Mouse (Mus musculus): ENCODE results near the gene Apeh. TPM values are rescaled to one million over a fixed set of nuclear protein-coding genes. Genes with fewer than 3 reads are reported as not detected.
"Not testable (repeated sequence)": the region's sequence is repeated elsewhere in the genome, so short reads cannot be mapped to it uniquely, and the experiment has no call there.

Gene Apeh
- 70.8 and 76.2 TPM in 2 replicates for polyA plus RNA-seq (2016; fragmentation: Nextera tagmentation; extraction: Ambion mirVana)

DNA sequence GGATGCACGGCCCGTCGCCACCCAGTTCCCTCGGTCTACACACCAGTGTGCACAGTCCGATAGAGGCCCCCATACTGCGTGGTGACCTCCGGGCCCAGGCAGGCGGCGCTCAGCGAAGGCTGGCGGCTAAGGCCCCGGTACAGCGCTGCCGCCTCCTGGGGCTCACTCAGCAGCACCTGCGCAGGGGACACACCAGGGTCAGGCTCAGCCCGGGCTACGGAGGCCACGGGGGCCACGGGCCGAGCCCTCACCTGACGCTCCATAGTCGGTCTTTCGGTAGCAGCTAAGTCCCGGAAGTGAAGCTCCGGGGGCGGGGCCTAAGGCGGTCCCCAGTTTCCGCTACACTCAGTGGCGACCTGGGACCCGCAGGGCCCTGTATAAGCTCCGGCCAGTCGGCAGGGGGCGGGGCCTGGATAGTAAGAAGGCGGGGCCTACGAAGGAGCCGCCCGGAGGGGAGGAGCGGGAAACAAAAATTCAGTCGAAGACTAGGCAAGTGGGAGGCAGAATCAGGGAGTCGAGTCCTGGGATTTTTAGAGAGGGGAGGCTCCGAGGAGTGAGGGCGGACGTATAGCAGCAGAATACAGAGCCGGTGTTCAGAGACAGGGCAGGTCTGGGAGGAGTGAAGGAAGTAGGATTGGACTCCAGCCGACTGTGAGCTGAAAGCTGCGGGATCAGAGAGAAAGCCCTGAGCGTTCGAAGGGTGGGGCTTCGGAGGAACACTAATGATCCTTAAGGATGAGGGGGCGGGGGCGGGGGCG is at the start of gene Apeh:
Gene Apeh (minus strand): TSS at position 423 of the 758 bp plus-strand sequence.
- peaks cover 34% of the 10 kb centered on the region for H3K4me1 ChIP-seq
- under 1% methylated on average over 52 of the region's 52 CpGs for WGBS
- H3K27ac ChIP-seq, result peak within 1 kb of the TSS; percentile 89
- H3K9me3 ChIP-seq (replicated peaks), result no peaks in the 10 kb centered on the region
- H3K27me3 ChIP-seq (ENCODE audit: low read depth, poor library complexity, severe bottlenecking), result no peaks in the 10 kb centered on the region
- peaks cover 36% of the 10 kb centered on the region for H3K36me3 ChIP-seq
- peak; percentile 95 for DNase-seq (ENCODE audit: low spot score)
- H3K4me3 ChIP-seq, result peak within 1 kb of the TSS; percentile 96

- no peaks in the 10 kb centered on the region for H3K36me3 ChIP-seq
- H3K27me3 ChIP-seq (ENCODE audit: low read depth, poor library complexity, severe bottlenecking), result no peaks in the 10 kb centered on the region
- DNase-seq (ENCODE audit: low spot score), result no peak
- WGBS, result 91% methylated on average over 2 of the region's 2 CpGs
- no peak overlapping the region for H3K4me3 ChIP-seq
- H3K9me3 ChIP-seq (replicated peaks), result no peaks in the 10 kb centered on the region
- H3K27ac ChIP-seq, result no peak overlapping the region
- H3K4me1 ChIP-seq, result 0 out of 2 replicates have a peak, but pooled peaks cover 3% of the 10 kb centered on the region
Measured at GRCm38 (mm10) chr9:108143470-108143869, 49.1 kb upstream of the Apeh start.

- no peak for DNase-seq (ENCODE audit: low spot score)
- Histone ChIP-seq H3K4me1 (peaks cover 19% of the 10 kb centered on the region), H3K9me3 (replicated peaks) (no peaks in the 10 kb centered on the region), H3K36me3 (no peaks in the 10 kb centered on the region), H3K27ac (no peak overlapping the region), H3K4me3 (no peak overlapping the region), H3K27me3 (ENCODE audit: low read depth, poor library complexity, severe bottlenecking) (0 out of 2 replicates have a peak, but pooled peaks cover 4% of the 10 kb centered on the region)
- 90% methylated on average over 10 of the region's 10 CpGs for WGBS
Measured at GRCm38 (mm10) chr9:108141387-108141786, 47.0 kb upstream of the Apeh start.

- WGBS, result 80% methylated on average over 7 of the region's 7 CpGs
- Histone ChIP-seq H3K4me3 (no peak overlapping the region), H3K27ac (no peak overlapping the region), H3K27me3 (ENCODE audit: low read depth, poor library complexity, severe bottlenecking) (0 out of 2 replicates have a peak, but pooled peaks cover 4% of the 10 kb centered on the region), H3K36me3 (no peaks in the 10 kb centered on the region), H3K9me3 (replicated peaks) (no peaks in the 10 kb centered on the region), H3K4me1 (peaks cover 19% of the 10 kb centered on the region)
- DNase-seq (ENCODE audit: low spot score), result no peak
Measured at GRCm38 (mm10) chr9:108139963-108140695, 45.7 kb upstream of the Apeh start.

- Histone ChIP-seq H3K4me3 (no peak overlapping the region), H3K36me3 (no peaks in the 10 kb centered on the region), H3K4me1 (peaks cover 16% of the 10 kb centered on the region), H3K9me3 (replicated peaks) (no peaks in the 10 kb centered on the region), H3K27me3 (ENCODE audit: low read depth, poor library complexity, severe bottlenecking) (0 out of 2 replicates have a peak, but pooled peaks cover 4% of the 10 kb centered on the region), H3K27ac (no peak overlapping the region)
- 90% methylated on average over 17 of the region's 17 CpGs for WGBS
- DNase-seq (ENCODE audit: low spot score), result no peak
Measured at GRCm38 (mm10) chr9:108139169-108139962, 45.0 kb upstream of the Apeh start.

DNA sequence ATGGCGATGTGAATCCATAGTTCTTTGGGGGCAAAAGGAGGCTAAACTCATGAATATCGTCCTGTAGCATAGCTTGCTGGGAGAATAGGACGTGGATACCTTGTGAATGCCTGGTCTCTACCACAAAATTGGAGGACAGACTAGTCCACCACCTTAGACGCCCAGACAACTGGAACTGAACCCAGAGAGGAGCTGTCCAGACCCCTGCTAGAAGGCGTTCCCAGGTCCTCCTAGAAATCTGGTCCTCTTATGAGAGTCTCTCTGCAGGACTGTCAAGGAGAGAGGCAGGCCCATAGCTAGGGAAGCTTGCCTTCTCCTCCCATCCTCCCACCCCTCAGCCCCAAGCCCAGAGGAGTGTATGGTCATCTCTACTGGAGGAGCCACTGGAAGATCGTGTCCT is 43.7 kb upstream of the Apeh start:
- Histone ChIP-seq H3K4me1 (peaks cover 22% of the 10 kb centered on the region), H3K27ac (no peak overlapping the region), H3K36me3 (no peaks in the 10 kb centered on the region), H3K27me3 (ENCODE audit: low read depth, poor library complexity, severe bottlenecking) (0 out of 2 replicates have a peak, but pooled peaks cover 4% of the 10 kb centered on the region), H3K9me3 (replicated peaks) (no peaks in the 10 kb centered on the region), H3K4me3 (no peak overlapping the region)
- DNase-seq (ENCODE audit: low spot score), result no peak
- WGBS, result 80% methylated on average over 6 of the region's 6 CpGs

- no peaks in the 10 kb centered on the region for H3K9me3 ChIP-seq (replicated peaks)
- H3K27ac ChIP-seq, result peak overlapping the region; percentile 51
- peak; percentile 54 for DNase-seq (ENCODE audit: low spot score)
- H3K36me3 ChIP-seq, result no peaks in the 10 kb centered on the region
- peak overlapping the region; percentile 28 for H3K4me3 ChIP-seq
- 0 out of 2 replicates have a peak, but pooled peaks cover 4% of the 10 kb centered on the region for H3K27me3 ChIP-seq (ENCODE audit: low read depth, poor library complexity, severe bottlenecking)
- 18% methylated on average over 17 of the region's 17 CpGs for WGBS
- peaks cover 22% of the 10 kb centered on the region for H3K4me1 ChIP-seq
Measured at GRCm38 (mm10) chr9:108137523-108137922, 43.1 kb upstream of the Apeh start.

- Histone ChIP-seq H3K27ac (peak overlapping the region; percentile 51), H3K36me3 (no peaks in the 10 kb centered on the region), H3K27me3 (ENCODE audit: low read depth, poor library complexity, severe bottlenecking) (0 out of 2 replicates have a peak, but pooled peaks cover 4% of the 10 kb centered on the region), H3K4me3 (peak overlapping the region; percentile 28), H3K4me1 (peaks cover 22% of the 10 kb centered on the region), H3K9me3 (replicated peaks) (no peaks in the 10 kb centered on the region)
- 81% methylated on average over 6 of the region's 6 CpGs for WGBS
- DNase-seq (ENCODE audit: low spot score), result no peak
Measured at GRCm38 (mm10) chr9:108136930-108137462, 42.6 kb upstream of the Apeh start.

- 0 out of 2 replicates have a peak, but pooled peaks cover 4% of the 10 kb centered on the region for H3K27me3 ChIP-seq (ENCODE audit: low read depth, poor library complexity, severe bottlenecking)
- 40% methylated on average over 1 of the region's 1 CpGs for WGBS
- peaks cover 22% of the 10 kb centered on the region for H3K4me1 ChIP-seq
- H3K27ac ChIP-seq, result no peak overlapping the region
- H3K9me3 ChIP-seq (replicated peaks), result no peaks in the 10 kb centered on the region
- DNase-seq (ENCODE audit: low spot score), result no peak
- no peaks in the 10 kb centered on the region for H3K36me3 ChIP-seq
- no peak overlapping the region for H3K4me3 ChIP-seq
Measured at GRCm38 (mm10) chr9:108136225-108136624, 41.8 kb upstream of the Apeh start.

DNA sequence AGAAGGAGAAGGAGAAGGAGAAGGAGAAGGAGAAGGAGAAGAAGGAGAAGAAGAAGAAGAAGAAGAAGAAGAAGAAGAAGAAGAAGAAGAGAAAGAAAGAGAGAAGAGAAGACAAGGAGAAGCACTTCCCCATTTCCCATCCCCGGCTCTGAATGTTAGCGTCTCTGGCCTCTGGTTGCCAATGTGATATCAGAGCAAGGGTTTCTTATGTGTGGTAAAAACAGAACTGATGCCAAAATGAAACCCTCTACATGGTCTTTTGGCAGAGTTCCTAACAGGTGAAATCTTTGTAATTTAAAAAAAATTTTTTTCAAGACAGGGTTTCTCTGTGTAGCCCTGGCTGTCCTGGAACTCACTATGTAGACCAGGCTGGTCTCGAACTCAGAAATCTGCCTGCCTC is 41.3 kb upstream of the Apeh start:
- 98% methylated on average over 3 of the region's 3 CpGs for WGBS
- not testable (repeated sequence) for H3K27me3 ChIP-seq (ENCODE audit: low read depth, poor library complexity, severe bottlenecking); H3K27ac ChIP-seq; H3K9me3 ChIP-seq (replicated peaks); H3K4me3 ChIP-seq; DNase-seq (ENCODE audit: low spot score); H3K36me3 ChIP-seq
- peaks cover 22% of the 10 kb centered on the region for H3K4me1 ChIP-seq

GRCm38 (mm10) chr9:108133478-108133877 is 39.1 kb upstream of the Apeh start:
- H3K27me3 ChIP-seq (ENCODE audit: low read depth, poor library complexity, severe bottlenecking), result 0 out of 2 replicates have a peak, but pooled peaks cover 4% of the 10 kb centered on the region
- H3K9me3 ChIP-seq (replicated peaks), result no peaks in the 10 kb centered on the region
- no peak for DNase-seq (ENCODE audit: low spot score)
- no peak overlapping the region for H3K4me3 ChIP-seq
- no peak overlapping the region for H3K27ac ChIP-seq
- H3K4me1 ChIP-seq, result peaks cover 22% of the 10 kb centered on the region
- no peaks in the 10 kb centered on the region for H3K36me3 ChIP-seq
- 70% methylated on average over 1 of the region's 1 CpGs for WGBS

DNA sequence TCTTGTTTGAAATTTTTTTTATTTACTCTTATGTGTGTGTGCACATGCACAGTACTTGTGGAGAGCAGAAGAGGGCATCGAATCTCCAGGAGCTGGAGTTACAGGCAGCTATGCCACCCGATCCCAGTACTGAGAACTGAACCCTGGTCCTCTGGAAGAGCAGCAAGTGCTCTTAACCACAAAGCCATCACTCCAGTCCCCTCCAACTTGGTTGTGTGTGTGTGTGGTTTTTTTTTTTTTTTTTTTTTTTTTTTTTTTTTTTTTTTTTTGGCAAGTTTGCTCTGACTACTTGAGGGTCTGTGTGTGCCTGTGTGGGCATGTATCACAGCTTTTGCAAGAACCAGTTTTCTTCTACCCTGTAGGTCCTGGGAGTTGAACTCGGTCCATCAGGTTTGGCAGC is 38.0 kb upstream of the Apeh start:
- DNase-seq (ENCODE audit: low spot score), result no peak
- no peaks in the 10 kb centered on the region for H3K36me3 ChIP-seq
- H3K27ac ChIP-seq, result no peak overlapping the region
- WGBS, result 94% methylated on average over 3 of the region's 3 CpGs
- H3K4me1 ChIP-seq, result peaks cover 13% of the 10 kb centered on the region
- no peak overlapping the region for H3K4me3 ChIP-seq
- H3K27me3 ChIP-seq (ENCODE audit: low read depth, poor library complexity, severe bottlenecking), result 0 out of 2 replicates have a peak, but pooled peaks cover 4% of the 10 kb centered on the region
- H3K9me3 ChIP-seq (replicated peaks), result no peaks in the 10 kb centered on the region

Measured in limb, embryonic 10.5 days (tissue).